Mouse (Mus musculus) hematopoietic multipotent progenitor cell, adult 10-12 weeks (in vitro differentiated cells): ENCODE measurements around the gene Defb5. TPM values are rescaled to one million over a fixed set of nuclear protein-coding genes. Genes with fewer than 3 reads are reported as not detected.

Experiments
- polyA plus RNA-seq: library from polyadenylated mRNA; stranded (reverse); fragments of >175 nt; gene quantifications from 2 replicates; pipeline ENCODE4 v1.2.3, GENCODE M21; 2012; ENCODE audit warnings: low replicate concordance

The Defb5 gene
- polyA plus RNA-seq: not detected in 2 replicates

GRCm38 (mm10) chr8:19247280-19247679 lies at the start of gene Defb5:
TSS of gene Defb5 (plus strand) at chr8:19247580.

GRCm38 (mm10) chr8:19225161-19225560 lies 22.2 kb upstream of the Defb5 start, which contains the start of gene Defb6:
TSS of gene Defb6 (plus strand) at chr8:19225478.

GRCm38 (mm10) chr8:19239616-19240015 lies 7.8 kb upstream of the Defb5 start, which contains the start of gene Defb46:
TSS of gene Defb46 (plus strand) at chr8:19239916.

GRCm38 (mm10) chr8:19293060-19293459 lies 45.7 kb downstream of the Defb5 start, which contains the start of gene Defb3:
TSS of gene Defb3 (plus strand) at chr8:19293360.

Other genes with a start within 250 kb of the Defb5 start
- gene Defb38, start 221.0 kb upstream of the Defb5 start, polyA plus RNA-seq: not detected in 2 replicates
- gene Defb39, start 182.8 kb upstream of the Defb5 start, polyA plus RNA-seq: not detected in 2 replicates
- not detected in 2 replicates for gene Defb12, start 132.7 kb upstream of the Defb5 start, polyA plus RNA-seq
- not detected in 2 replicates for gene Defb34, start 123.8 kb upstream of the Defb5 start, polyA plus RNA-seq
- gene Gm45826, start 106.8 kb upstream of the Defb5 start, polyA plus RNA-seq: not detected in 2 replicates
- gene Defb14, start 53.2 kb upstream of the Defb5 start, polyA plus RNA-seq: not detected in 2 replicates
- gene Defb4, start 48.9 kb upstream of the Defb5 start, polyA plus RNA-seq: not detected in 2 replicates
- gene Defb6, start 22.1 kb upstream of the Defb5 start, polyA plus RNA-seq: not detected in 2 replicates
- not detected in 2 replicates for gene Defb46, start 7.7 kb upstream of the Defb5 start, polyA plus RNA-seq
- gene Defb3, start 45.8 kb downstream of the Defb5 start, polyA plus RNA-seq: not detected in 2 replicates
- not detected in 2 replicates for gene Defb8, start 200.0 kb downstream of the Defb5 start, polyA plus RNA-seq
- gene Defb7, start 247.5 kb downstream of the Defb5 start, polyA plus RNA-seq: not detected in 2 replicates